Mouse (Mus musculus) effector memory CD4-positive, alpha-beta T cell, adult 5 months (primary cell): ENCODE measurements around the gene Btc. TPM values are rescaled to one million over a fixed set of nuclear protein-coding genes. Genes with fewer than 3 reads are reported as not detected.

Experiments used
- polyA plus RNA-seq: library from polyadenylated mRNA; unstranded; fragments of 100-300 nt; shearing (Covaris generic); gene quantifications from one replicate; pipeline ENCODE4 v1.2.1, GENCODE M21; 2017

Gene Btc
- polyA plus RNA-seq, result 0.32 TPM

DNA sequence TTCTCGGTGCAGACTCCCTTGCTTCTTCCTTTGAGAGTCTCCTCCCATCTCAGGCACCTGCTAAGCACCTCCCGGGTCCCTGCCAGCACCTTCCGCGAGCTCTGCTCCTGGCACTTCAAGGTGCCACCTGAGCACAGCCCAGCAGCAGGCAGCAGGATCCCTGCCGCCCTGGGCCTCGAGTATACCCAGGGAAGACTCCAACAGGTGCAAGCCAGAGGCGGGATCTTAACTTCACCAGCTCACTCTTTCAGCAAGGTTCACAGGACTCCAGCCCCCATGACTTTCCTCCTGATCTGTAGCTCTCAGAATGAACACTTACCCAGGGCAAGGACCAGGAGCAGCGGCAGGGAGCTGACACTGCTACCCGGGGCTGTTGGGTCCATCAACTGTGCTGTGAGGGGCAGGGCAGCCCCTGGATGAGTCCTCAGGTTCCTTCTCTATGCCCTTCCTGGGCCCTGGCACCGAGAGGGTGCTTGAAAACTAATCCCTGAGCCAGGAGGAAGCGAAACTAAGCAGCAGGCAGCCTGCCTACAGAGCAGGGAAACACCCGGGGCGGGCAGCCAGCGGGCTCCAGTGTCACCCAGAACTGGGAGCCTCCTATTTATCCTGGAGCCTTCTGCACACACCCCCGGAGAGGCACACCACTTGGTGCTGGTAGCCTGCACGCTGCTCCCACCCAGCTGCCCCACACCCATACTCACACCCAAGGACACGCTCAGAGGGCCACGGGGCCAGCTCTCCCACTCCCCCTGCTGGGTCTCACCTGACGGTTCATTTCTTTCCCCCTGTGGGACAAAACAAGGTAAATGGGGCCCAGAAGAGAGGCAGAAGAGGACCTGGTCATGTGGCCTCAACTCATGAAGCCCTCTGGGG lies at the start of gene Btc:
Gene Btc (minus strand): TSS at position 656 of the 873 bp plus-strand sequence.

Other genes starting within 250 kb of the Btc start
- gene Parm1, start 114.6 kb upstream of the Btc start, polyA plus RNA-seq, result not detected